Mouse (Mus musculus): ENCODE results near the gene Prkca. TPM values are rescaled to one million over a fixed set of nuclear protein-coding genes. Genes with fewer than 3 reads are reported as not detected.

Prkca gene
- polyA plus RNA-seq, 1 experiment from 2014 or later: 12.9 TPM

DNA sequence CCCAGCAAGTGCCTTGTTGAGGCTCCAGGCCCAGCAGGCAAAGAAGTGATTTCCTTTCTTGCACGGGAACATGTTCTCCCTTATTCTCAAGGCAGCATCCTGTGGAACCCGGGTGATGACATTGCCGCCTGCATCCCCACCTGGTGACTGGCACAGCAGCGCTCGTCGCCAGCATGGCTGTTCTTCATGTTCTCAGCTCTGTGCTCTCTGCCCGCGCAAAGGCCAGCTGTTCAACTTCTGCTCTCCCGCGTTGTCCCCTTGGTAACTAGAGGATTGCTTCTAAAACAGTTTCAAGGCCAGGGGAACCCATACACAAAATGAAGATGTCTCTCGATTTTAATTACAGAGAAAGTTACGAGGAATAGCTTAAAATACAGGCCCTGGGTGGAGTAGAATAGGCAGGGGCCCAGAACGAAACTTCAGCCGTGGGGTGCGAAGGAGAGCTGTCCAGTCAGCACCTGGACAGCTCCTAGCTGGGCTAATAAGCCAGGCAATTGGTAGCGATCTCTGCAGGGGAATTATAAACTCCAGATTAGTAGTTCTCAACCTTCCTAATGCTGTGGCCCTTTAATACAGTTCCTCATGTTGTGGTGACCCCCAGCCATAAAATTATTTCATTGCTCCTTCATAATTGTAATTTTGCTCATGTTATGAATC, 423.7 kb downstream of the Prkca start:
- WGBS: 41% methylated on average over 16 of the region's 16 CpGs
- no peak for ATAC-seq (ENCODE audit: extremely low read depth, insufficient number of reproducible peaks, low FRiP score, low TSS enrichment)
- H3K36me3 ChIP-seq: no peaks in the 10 kb centered on the region
- no peak overlapping the region for H3K9ac ChIP-seq
- H3K4me1 ChIP-seq: 0 out of 2 replicates have a peak, but pooled peaks cover under 1% of the 10 kb centered on the region
- peaks cover 60% of the 10 kb centered on the region for H3K27me3 ChIP-seq (replicated peaks)
- H3K27ac ChIP-seq (replicated peaks): no peak overlapping the region
- no peaks in the 10 kb centered on the region for H3K9me3 ChIP-seq
- H3K4me3 ChIP-seq: no peak overlapping the region
- H3K4me2 ChIP-seq: no peak overlapping the region

- no peaks in the 10 kb centered on the region for H3K36me3 ChIP-seq
- H3K4me3 ChIP-seq: no peak overlapping the region
- peaks cover 80% of the 10 kb centered on the region for H3K27me3 ChIP-seq (replicated peaks)
- ATAC-seq (ENCODE audit: extremely low read depth, insufficient number of reproducible peaks, low FRiP score, low TSS enrichment): no peak
- 0 out of 2 replicates have a peak, but pooled peaks cover 5% of the 10 kb centered on the region for H3K4me1 ChIP-seq
- no peak overlapping the region for H3K4me2 ChIP-seq
- WGBS: 62% methylated on average over 9 of the region's 9 CpGs
- no peaks in the 10 kb centered on the region for H3K9me3 ChIP-seq
- no peak overlapping the region for H3K9ac ChIP-seq
- H3K27ac ChIP-seq (replicated peaks): no peak overlapping the region
Measured at GRCm38 (mm10) chr11:107917721-107918235, 425.9 kb downstream of the Prkca start.

GRCm38 (mm10) chr11:107914634-107915226, 429.0 kb downstream of the Prkca start, which contains the start of gene Cacng5:
Gene Cacng5 (minus strand): TSS chr11:107915055.
- Histone ChIP-seq H3K9me3 (peaks cover under 1% of the 10 kb centered on the region; the same call in 1 of the 2 replicates), H3K4me2 (peak within 1 kb of the TSS; percentile 63), H3K9ac (no peak within 1 kb of the TSS; the same call in 1 of the 2 replicates), H3K4me1 (0 out of 2 replicates have a peak, but pooled peaks cover 5% of the 10 kb centered on the region), H3K36me3 (no peaks in the 10 kb centered on the region), H3K27ac (replicated peaks) (no peak within 1 kb of the TSS), H3K27me3 (replicated peaks) (peaks cover 67% of the 10 kb centered on the region), H3K4me3 (peak within 1 kb of the TSS; percentile 39)
- no peak for ATAC-seq (ENCODE audit: extremely low read depth, insufficient number of reproducible peaks, low FRiP score, low TSS enrichment)
- 7% methylated on average over 36 of the region's 36 CpGs for WGBS

DNA sequence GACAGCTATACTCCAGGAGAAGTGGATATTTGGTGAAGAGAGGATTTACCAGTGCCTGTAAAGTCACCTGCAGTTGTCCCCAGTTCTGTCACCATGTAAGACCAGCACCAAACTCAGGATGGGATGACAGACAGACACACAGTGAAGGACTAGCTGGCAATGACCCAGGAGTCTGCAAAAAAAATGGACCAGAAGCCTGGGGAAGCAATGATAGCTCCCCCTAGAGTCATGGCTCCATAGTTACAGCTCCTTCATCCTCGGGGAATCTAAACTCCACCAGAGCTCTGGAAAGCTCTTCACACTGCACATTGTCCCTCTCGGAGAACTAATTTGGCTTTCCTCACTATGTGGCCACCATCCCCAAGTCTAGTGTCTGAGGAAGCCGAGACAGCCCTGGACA, 430.4 kb downstream of the Prkca start:
- no peak for ATAC-seq (ENCODE audit: extremely low read depth, insufficient number of reproducible peaks, low FRiP score, low TSS enrichment)
- WGBS: 51% methylated on average over 3 of the region's 3 CpGs
- H3K4me3 ChIP-seq: no peak overlapping the region
- H3K4me2 ChIP-seq: no peak overlapping the region
- no peak overlapping the region for H3K9ac ChIP-seq
- no peaks in the 10 kb centered on the region for H3K36me3 ChIP-seq
- H3K9me3 ChIP-seq: peaks cover 5% of the 10 kb centered on the region; the same call in 1 of the 2 replicates
- H3K27ac ChIP-seq (replicated peaks): no peak overlapping the region
- 0 out of 2 replicates have a peak, but pooled peaks cover 5% of the 10 kb centered on the region for H3K4me1 ChIP-seq
- peaks cover 57% of the 10 kb centered on the region for H3K27me3 ChIP-seq (replicated peaks)

GRCm38 (mm10) chr11:107905364-107905763, 438.4 kb downstream of the Prkca start:
- H3K4me2 ChIP-seq: no peak overlapping the region
- H3K27ac ChIP-seq (replicated peaks): no peak overlapping the region
- H3K4me3 ChIP-seq: no peak overlapping the region
- WGBS: 60% methylated on average over 9 of the region's 9 CpGs
- H3K9ac ChIP-seq: no peak overlapping the region
- no peaks in the 10 kb centered on the region for H3K27me3 ChIP-seq (replicated peaks)
- ATAC-seq (ENCODE audit: extremely low read depth, insufficient number of reproducible peaks, low FRiP score, low TSS enrichment): no peak
- peaks cover 5% of the 10 kb centered on the region; the same call in 1 of the 2 replicates for H3K9me3 ChIP-seq
- no peaks in the 10 kb centered on the region for H3K36me3 ChIP-seq
- 0 out of 2 replicates have a peak, but pooled peaks cover 3% of the 10 kb centered on the region for H3K4me1 ChIP-seq

GRCm38 (mm10) chr11:107903966-107904605, 439.6 kb downstream of the Prkca start:
- no peak overlapping the region for H3K4me3 ChIP-seq
- H3K9ac ChIP-seq: no peak overlapping the region
- no peak overlapping the region for H3K27ac ChIP-seq (replicated peaks)
- H3K4me2 ChIP-seq: no peak overlapping the region
- WGBS: 20% methylated on average over 4 of the region's 4 CpGs
- H3K4me1 ChIP-seq: 0 out of 2 replicates have a peak, but pooled peaks cover 3% of the 10 kb centered on the region
- H3K9me3 ChIP-seq: no peaks in the 10 kb centered on the region
- no peaks in the 10 kb centered on the region for H3K27me3 ChIP-seq (replicated peaks)
- no peaks in the 10 kb centered on the region for H3K36me3 ChIP-seq
- no peak for ATAC-seq (ENCODE audit: extremely low read depth, insufficient number of reproducible peaks, low FRiP score, low TSS enrichment)

- H3K36me3 ChIP-seq: no peaks in the 10 kb centered on the region
Measured at GRCm38 (mm10) chr11:107900470-107900869, 443.3 kb downstream of the Prkca start.

GRCm38 (mm10) chr11:107898698-107899097, 445.0 kb downstream of the Prkca start:
- H3K27me3 ChIP-seq (replicated peaks): no peaks in the 10 kb centered on the region
- H3K4me1 ChIP-seq: peaks cover 7% of the 10 kb centered on the region
- H3K4me3 ChIP-seq: no peak overlapping the region
- H3K9ac ChIP-seq: no peak overlapping the region
- no peaks in the 10 kb centered on the region for H3K36me3 ChIP-seq
- H3K9me3 ChIP-seq: no peaks in the 10 kb centered on the region
- WGBS: 57% methylated on average over 2 of the region's 2 CpGs
- no peak overlapping the region for H3K4me2 ChIP-seq
- H3K27ac ChIP-seq (replicated peaks): no peak overlapping the region
- no peak for ATAC-seq (ENCODE audit: extremely low read depth, insufficient number of reproducible peaks, low FRiP score, low TSS enrichment)

More at GRCm38 (mm10) chr11:107900470-107900869, 443.3 kb downstream of the Prkca start:
- no peak for ATAC-seq (ENCODE audit: extremely low read depth, insufficient number of reproducible peaks, low FRiP score, low TSS enrichment)
- Histone ChIP-seq H3K4me1 (peaks cover 10% of the 10 kb centered on the region), H3K27me3 (replicated peaks) (no peaks in the 10 kb centered on the region), H3K27ac (replicated peaks) (no peak overlapping the region), H3K4me2 (no peak overlapping the region), H3K4me3 (no peak overlapping the region), H3K9me3 (no peaks in the 10 kb centered on the region), H3K9ac (no peak overlapping the region)
- WGBS: 41% methylated on average over 4 of the region's 4 CpGs

DNA sequence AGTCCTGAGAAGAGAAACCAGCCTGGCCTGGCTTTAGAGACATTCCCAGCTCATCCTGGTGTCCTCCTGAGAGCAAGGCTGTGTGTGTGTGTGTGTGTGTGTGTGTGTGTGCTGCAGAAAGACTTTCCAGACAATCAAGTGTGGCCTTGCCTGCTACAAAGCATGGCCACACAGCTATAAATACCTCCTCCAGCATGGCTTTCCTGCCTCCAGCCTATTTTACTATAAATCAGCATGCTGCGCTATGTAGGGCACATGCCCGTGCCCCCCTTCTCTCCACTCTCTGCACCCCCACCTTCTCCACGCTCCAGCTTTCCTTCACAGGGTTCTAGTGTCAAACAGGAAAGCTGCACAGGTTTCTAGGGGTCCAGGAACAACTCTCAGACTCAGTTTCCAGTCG, 448.1 kb downstream of the Prkca start:
- no peaks in the 10 kb centered on the region for H3K27me3 ChIP-seq (replicated peaks)
- H3K4me1 ChIP-seq: peaks cover 7% of the 10 kb centered on the region
- no peaks in the 10 kb centered on the region for H3K36me3 ChIP-seq
- ATAC-seq (ENCODE audit: extremely low read depth, insufficient number of reproducible peaks, low FRiP score, low TSS enrichment): no peak
- no peaks in the 10 kb centered on the region for H3K9me3 ChIP-seq
- no peak overlapping the region for H3K4me2 ChIP-seq
- 61% methylated on average over 4 of the region's 4 CpGs for WGBS
- H3K9ac ChIP-seq: no peak overlapping the region
- no peak overlapping the region for H3K27ac ChIP-seq (replicated peaks)
- H3K4me3 ChIP-seq: no peak overlapping the region

DNA sequence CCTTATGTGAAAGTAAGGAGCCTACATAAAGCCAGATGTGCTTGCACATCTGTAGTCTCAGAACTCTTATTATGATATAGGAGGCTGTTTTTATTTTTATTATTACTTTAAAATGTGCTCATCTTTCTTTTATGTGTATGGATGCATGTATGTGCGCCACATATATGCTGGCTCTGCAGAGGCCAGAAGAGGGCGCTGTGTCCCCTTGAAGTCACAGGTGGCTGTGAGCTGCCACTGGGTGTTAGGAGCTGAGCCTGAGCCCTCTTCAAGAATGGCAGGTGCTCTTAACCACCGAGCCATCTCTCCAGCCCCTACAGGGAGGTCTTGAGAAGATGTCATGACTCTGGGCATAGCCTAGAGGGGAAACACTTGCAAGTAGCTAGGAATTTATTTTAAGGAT, 452.4 kb downstream of the Prkca start:
- H3K27me3 ChIP-seq (replicated peaks): no peaks in the 10 kb centered on the region
- peaks cover 7% of the 10 kb centered on the region for H3K4me1 ChIP-seq
- no peak overlapping the region for H3K4me3 ChIP-seq
- no peaks in the 10 kb centered on the region for H3K36me3 ChIP-seq
- 75% methylated on average over 3 of the region's 3 CpGs for WGBS
- no peak overlapping the region for H3K4me2 ChIP-seq
- H3K9me3 ChIP-seq: no peaks in the 10 kb centered on the region
- no peak overlapping the region for H3K27ac ChIP-seq (replicated peaks)
- ATAC-seq (ENCODE audit: extremely low read depth, insufficient number of reproducible peaks, low FRiP score, low TSS enrichment): no peak
- H3K9ac ChIP-seq: no peak overlapping the region

DNA sequence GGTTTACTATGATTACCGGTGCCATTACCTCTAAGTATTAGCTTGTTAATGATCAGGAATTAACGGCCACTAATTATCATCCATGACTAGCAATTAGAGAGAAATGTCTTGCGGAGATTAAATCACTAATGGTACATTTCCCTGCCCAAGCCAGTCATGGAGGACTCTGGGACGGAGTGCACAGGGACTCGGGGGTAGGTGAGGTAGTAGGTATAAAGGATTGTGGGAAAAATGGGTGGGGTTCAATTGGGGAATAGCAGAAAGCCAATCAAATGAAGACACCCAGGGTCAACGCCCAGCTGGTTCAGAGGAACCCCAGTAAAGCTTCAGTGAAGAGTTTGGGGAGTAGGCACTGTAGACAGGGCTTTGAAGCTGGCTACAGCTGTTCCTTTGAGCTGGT, 456.4 kb downstream of the Prkca start:
- Histone ChIP-seq H3K4me1 (no peaks in the 10 kb centered on the region), H3K9me3 (no peaks in the 10 kb centered on the region), H3K4me2 (no peak overlapping the region), H3K27me3 (replicated peaks) (no peaks in the 10 kb centered on the region), H3K36me3 (no peaks in the 10 kb centered on the region), H3K4me3 (no peak overlapping the region), H3K27ac (replicated peaks) (no peak overlapping the region), H3K9ac (no peak overlapping the region)
- no peak for ATAC-seq (ENCODE audit: extremely low read depth, insufficient number of reproducible peaks, low FRiP score, low TSS enrichment)
- WGBS: 79% methylated on average over 6 of the region's 6 CpGs
